Mouse (Mus musculus) cerebellum, adult 2 months (tissue): Measurements from ENCODE around the gene Fam83g. TPM values are rescaled to one million over a fixed set of nuclear protein-coding genes. Genes with fewer than 3 reads are reported as not detected.
A peak's percentile ranks its signal among the peaks of the same experiment; 100 is the strongest.

Experiments
- DNase-seq, 2 experiments: peaks; one replicate each; pipeline ENCODE4 v3.0.0; 2021
- H3K27ac ChIP-seq: fragments of 200-500 bp; 2 replicates; pipeline ENCODE4 v1.5.1; 2012; ENCODE audit warnings: low read length, control low read depth, inconsistent platforms; ENCODE audit not compliant: insufficient read depth
- H3K27me3 ChIP-seq: fragments of 200-500 bp; 2 replicates; pipeline ENCODE4 v1.6.1; 2012; ENCODE audit warnings: inconsistent platforms, mild to moderate bottlenecking, low read length, moderate library complexity; ENCODE audit not compliant: control insufficient read depth, insufficient read depth
- H3K4me1 ChIP-seq: fragments of 200-500 bp; 2 replicates; pipeline ENCODE4 v1.6.1; 2011; ENCODE audit warnings: low read length; ENCODE audit not compliant: control insufficient read depth, insufficient read depth
- H3K4me3 ChIP-seq: fragments of 200-500 bp; replicated peaks from 2 replicates; pipeline ENCODE3; 2011; ENCODE audit warnings: mild to moderate bottlenecking, low read depth, low read length, control low read depth; ENCODE audit not compliant: insufficient read depth
- CTCF ChIP-seq: fragments of 200-500 bp; IDR thresholded peaks from 2 replicates; pipeline ENCODE4 v1.5.1; 2011; ENCODE audit warnings: low read depth, mild to moderate bottlenecking, control low read depth, low read length, moderate library complexity, borderline replicate concordance; ENCODE audit not compliant: insufficient read depth
- POLR2A ChIP-seq: fragments of 200-500 bp; IDR thresholded peaks from 2 replicates; pipeline ENCODE4 v1.6.1; 2011; ENCODE audit warnings: low read length, control low read depth, borderline replicate concordance; ENCODE audit not compliant: insufficient read depth
- WGBS: fragments of 180-500 bp; shearing (Covaris S2); methylation state at CpG from one replicate; pipeline ENCODE4 v1.1.7; 2018; 5-methylcytosine and 5-hydroxymethylcytosine counted together
- polyA plus RNA-seq: library from polyadenylated mRNA; depleted of rRNA; stranded (reverse); fragments of >200 nt; gene quantifications from 2 replicates; pipeline ENCODE4 v1.2.3, GENCODE M21; 2012

The Fam83g gene
- polyA plus RNA-seq, 1 experiment: 0.08 TPM

- 86% methylated on average over 2 of the region's 2 CpGs for WGBS
- H3K27me3 ChIP-seq: no peaks in the 10 kb centered on the region
- no peak for DNase-seq
- TF ChIP-seq CTCF (no peak), POLR2A (no peak)
- H3K4me1 ChIP-seq: peaks cover 10% of the 10 kb centered on the region
- no peak overlapping the region for H3K4me3 ChIP-seq
- no peak overlapping the region for H3K27ac ChIP-seq
These were observed 21.7 kb downstream of the Fam83g start for GRCm38 (mm10) chr11:61705581-61705980.

- no peak for DNase-seq
- Histone ChIP-seq H3K4me3 (no peak overlapping the region), H3K27ac (no peak overlapping the region), H3K27me3 (no peaks in the 10 kb centered on the region), H3K4me1 (peaks cover 8% of the 10 kb centered on the region)
- 87% methylated on average over 4 of the region's 4 CpGs for WGBS
- TF ChIP-seq CTCF (no peak), POLR2A (no peak)
These were observed 22.3 kb downstream of the Fam83g start for GRCm38 (mm10) chr11:61706232-61706631.

- Histone ChIP-seq H3K27ac (no peak overlapping the region), H3K4me1 (no peaks in the 10 kb centered on the region), H3K27me3 (no peaks in the 10 kb centered on the region), H3K4me3 (no peak overlapping the region)
- TF ChIP-seq POLR2A (no peak), CTCF (no peak)
- WGBS: 95% methylated on average over 3 of the region's 3 CpGs
- no peak for DNase-seq
These were observed 25.0 kb downstream of the Fam83g start for GRCm38 (mm10) chr11:61708928-61709327.

GRCm38 (mm10) chr11:61713157-61713855 is 29.4 kb downstream of the Fam83g start:
- TF ChIP-seq CTCF: no peak
- Histone ChIP-seq H3K4me3 (no peak overlapping the region), H3K27ac (no peak overlapping the region), H3K4me1 (no peaks in the 10 kb centered on the region), H3K27me3 (no peaks in the 10 kb centered on the region)
- DNase-seq: no peak
- 86% methylated on average over 15 of the region's 15 CpGs for WGBS

DNA sequence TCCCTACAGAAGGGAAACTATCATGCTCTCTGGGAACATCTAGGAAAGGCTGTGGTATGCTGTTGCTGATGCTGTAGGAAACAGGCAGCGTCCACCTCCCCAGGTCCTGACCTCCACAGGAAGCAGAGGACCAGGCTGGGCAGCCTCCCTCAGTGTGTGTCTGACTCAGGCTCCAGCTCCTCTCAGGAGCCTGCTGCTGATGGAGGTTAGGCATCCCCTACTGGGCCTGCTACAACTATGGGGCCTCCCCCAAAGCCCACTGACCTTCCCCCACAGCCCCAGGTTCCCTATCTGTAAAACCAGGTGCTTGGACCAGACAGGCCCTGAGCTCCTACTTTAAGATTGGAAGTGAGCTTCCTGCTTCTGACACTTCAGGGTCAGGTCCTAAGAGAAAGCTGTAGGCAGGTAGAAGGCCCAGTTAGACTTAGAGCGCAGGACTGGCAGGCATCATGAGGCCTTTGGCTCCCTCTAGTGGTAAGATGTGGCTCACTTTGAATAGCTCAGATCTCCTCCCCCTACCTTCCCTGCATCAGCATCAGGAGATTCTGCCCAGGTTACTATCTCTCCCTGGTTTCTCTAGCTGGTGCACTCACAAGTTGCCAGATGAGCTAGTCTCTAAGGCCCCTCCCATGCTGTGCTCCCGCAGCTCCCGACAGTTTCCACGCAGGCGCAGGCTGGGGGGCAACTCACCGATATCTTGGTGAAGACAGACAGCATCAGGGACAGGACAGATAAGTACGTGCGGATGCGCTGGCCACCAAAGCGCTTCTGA is 30.6 kb downstream of the Fam83g start:
- DNase-seq: peak; percentile 76 to 81
- H3K4me1 ChIP-seq: no peaks in the 10 kb centered on the region
- H3K27ac ChIP-seq: no peak overlapping the region
- WGBS: 45% methylated on average over 11 of the region's 11 CpGs
- H3K4me3 ChIP-seq: no peak overlapping the region
- H3K27me3 ChIP-seq: no peaks in the 10 kb centered on the region
- no peak for TF ChIP-seq POLR2A
- TF ChIP-seq CTCF: peak; percentile 98

GRCm38 (mm10) chr11:61715130-61715529 is 31.2 kb downstream of the Fam83g start:
- TF ChIP-seq POLR2A (no peak), CTCF (no peak)
- WGBS: 54% methylated on average over 6 of the region's 6 CpGs
- DNase-seq: peak in 1 of 2 experiments; percentile 28
- Histone ChIP-seq H3K4me3 (no peak overlapping the region), H3K4me1 (no peaks in the 10 kb centered on the region), H3K27ac (no peak overlapping the region), H3K27me3 (no peaks in the 10 kb centered on the region)

DNA sequence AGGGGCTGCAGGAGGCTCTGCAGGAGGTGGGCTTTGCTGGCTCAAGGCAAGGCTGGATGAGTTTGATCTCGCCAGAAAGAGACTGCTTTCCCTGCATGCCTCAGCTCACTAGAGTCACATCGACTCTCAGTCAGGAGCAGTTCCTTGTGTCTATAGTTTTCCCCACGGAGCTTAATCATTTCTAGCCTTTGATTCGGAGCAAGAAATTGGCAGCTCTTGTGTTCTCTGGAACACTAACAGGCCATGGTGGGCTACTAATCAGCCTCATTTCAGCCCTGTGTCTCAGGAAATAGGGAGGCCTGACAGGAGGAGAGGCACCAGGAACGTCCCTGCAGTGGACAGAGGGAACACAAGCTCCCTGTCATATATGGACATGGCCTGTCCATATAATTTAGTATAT is 34.1 kb downstream of the Fam83g start:
- H3K27ac ChIP-seq: no peak overlapping the region
- no peak for DNase-seq
- no peaks in the 10 kb centered on the region for H3K27me3 ChIP-seq
- WGBS: 58% methylated on average over 5 of the region's 5 CpGs
- no peak overlapping the region for H3K4me3 ChIP-seq
- no peak for TF ChIP-seq POLR2A
- TF ChIP-seq CTCF: no peak
- no peaks in the 10 kb centered on the region for H3K4me1 ChIP-seq

DNA sequence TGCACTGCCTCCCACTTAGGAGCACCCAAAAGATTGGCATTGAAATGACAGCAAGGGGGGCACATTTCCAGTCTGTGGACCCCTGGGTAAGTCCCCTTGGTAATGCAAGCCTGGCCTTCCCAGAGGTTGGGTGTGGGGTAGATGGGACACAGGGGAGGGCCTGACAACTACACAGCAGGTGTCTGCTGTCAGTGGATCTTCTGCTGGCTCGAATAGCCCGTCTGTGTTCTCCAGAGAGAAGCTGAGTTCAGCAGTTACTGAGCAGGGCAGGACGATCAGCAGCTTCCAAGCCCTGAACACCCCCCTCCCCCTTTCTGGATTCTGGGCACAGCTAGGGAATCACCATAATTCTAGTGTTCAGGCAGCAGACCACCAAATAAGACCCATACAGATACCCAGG is 35.5 kb downstream of the Fam83g start:
- Histone ChIP-seq H3K4me1 (no peaks in the 10 kb centered on the region), H3K4me3 (no peak overlapping the region), H3K27ac (no peak overlapping the region), H3K27me3 (no peaks in the 10 kb centered on the region)
- TF ChIP-seq POLR2A (no peak), CTCF (no peak)
- 46% methylated on average over 3 of the region's 3 CpGs for WGBS
- no peak for DNase-seq
